Mouse (Mus musculus) inflammation-experienced regulatory T-cells, adult 6 months (primary cell): ENCODE measurements around the gene Atp6v0e. TPM values are rescaled to one million over a fixed set of nuclear protein-coding genes. Genes with fewer than 3 reads are reported as not detected.
A peak's percentile ranks its signal among the peaks of the same experiment; 100 is the strongest.

Source experiments
- ATAC-seq: one replicate; pipeline ENCODE4 v1.8.0; 2017
- polyA plus RNA-seq, 3 experiments: library from polyadenylated mRNA; unstranded; fragments of 100-300 nt; shearing (Covaris generic); gene quantifications; one replicate each; pipeline ENCODE4 v1.2.1; 2017

The Atp6v0e gene
- 100 to 1,000 TPM; 402 to 432 (median 418) TPM for polyA plus RNA-seq

DNA sequence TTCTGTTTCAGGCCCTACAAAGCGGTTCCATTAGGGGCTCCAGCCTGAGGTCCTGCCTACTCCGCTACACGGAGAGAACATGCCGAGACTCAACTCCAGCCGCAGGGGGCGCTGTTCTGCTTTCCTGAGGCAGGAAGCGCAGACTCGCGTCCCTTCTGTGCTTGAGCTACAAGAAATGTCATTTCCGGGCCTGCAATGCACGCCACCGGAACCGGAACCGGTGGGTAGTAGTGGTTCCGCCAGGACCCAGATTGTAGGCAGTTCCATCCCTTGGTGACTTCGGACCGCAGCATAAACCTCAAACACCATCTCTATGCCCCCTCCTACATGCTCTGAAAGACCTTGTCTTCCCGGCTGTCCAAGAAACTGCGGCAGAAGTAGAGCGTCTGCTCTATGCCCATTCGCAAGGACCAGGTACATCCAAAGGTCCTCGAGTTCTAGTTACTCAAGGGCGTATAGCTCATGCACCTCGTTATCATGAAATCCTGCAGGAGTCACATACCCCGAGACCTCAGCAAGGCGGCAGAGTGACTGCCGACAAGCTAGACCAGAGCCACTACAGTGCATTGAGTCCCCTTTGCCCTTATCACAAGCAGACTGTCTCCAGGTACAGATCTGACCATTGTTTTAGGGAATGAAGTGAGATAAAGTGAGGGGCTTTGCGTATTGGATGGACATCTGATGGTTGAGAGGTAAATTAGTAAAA, at the start of gene Atp6v0e:
TSS of gene Atp6v0e (plus strand) at position 254 of the 706 bp plus-strand sequence.
- ATAC-seq, result peak; percentile 97

DNA sequence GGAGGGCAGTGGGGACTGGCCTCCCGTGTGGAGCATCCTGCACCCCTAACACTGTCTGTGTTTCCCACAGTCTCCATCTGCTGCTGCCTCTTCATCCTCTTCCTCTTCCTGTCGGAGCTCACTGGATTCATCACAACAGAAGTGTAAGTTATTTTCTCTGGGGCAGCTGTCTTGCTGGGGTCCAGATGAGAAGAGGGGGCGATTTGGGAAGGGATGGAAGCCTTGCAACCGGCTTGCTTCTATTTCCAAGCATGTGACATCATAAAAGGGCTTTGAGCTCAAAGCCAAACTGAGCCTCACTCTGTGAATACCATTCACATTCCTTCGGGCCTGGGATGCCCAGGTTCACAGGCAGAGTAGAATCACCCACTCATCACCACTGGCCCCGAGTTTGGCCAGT, 48.7 kb upstream of the Atp6v0e start:
- ATAC-seq, result no peak

DNA sequence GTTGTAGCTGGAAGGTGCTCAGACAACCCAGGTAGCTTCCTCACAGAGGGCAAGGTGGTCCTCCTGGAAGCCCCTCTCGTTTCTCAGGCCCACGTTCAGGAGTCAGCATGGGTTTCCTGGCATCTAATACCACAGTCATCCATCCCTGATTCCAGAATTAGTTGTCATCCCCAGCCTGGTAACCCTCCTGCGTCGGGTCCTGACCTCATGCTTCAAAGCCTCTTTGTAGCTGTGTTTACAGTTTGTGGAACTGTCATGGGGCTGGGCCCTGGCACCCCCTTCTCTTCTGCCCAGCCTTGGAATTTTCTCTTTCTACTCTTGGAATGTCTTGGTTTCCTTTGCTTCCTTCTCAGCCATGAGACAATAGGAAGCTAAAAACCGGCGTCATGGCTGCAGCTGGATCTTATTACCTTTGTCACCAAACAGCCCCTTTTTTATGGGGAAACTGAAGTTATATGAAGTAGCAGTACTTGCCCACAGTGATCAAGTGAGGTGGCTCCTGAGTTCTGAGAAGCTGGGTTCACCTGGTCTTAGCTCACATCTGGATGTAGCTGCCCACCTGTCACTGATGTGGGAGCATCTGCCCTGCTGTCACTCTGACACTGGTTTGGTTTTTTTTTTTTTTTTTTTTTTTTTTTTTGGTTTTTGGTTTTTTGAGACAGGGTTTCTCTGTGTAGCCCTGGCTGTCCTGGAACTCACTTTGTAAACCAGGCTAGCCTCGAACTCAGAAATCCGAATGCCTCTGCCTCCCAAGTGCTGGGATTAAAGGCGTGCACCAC, 48.1 kb upstream of the Atp6v0e start:
- ATAC-seq, result no peak

DNA sequence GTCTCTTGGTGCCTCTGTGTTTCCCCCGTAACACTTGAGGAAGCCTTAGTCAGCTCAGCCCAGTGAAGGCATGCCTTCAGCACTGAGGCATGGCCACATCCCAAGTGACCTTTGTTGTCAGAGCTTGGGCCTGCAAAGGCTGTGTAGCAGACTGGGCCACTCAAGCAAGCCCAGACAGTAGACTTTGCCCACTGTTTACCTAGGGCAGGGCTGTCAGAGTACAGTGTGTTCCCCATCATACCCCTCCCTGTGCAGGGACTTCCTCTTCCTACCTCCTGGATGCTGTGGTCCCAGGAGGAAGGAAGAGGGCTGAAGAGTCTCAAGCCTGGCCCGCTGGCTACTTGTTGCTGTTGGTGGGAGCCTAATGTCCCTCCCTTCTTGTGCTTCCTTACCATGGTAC, 46.3 kb upstream of the Atp6v0e start:
- no peak for ATAC-seq

DNA sequence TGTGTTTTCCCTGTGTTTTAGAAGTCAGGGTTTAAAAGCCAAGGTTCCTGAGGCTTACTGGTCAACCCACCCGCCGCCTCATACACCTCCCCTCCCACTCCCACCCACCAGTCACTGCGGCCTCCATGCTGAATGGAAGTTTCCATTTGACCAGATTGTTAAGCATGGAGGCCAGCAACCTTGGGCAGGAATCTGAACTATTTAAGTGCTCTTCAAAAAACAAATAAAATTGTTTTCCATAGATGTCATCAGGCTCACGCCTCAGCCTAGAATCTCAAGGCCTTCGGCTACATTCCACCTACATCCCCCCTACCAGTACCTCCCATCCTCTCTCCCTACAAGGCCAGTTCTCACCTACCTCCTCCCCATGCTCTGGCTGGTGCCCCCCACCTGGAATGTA, 44.5 kb upstream of the Atp6v0e start:
- ATAC-seq, result no peak

DNA sequence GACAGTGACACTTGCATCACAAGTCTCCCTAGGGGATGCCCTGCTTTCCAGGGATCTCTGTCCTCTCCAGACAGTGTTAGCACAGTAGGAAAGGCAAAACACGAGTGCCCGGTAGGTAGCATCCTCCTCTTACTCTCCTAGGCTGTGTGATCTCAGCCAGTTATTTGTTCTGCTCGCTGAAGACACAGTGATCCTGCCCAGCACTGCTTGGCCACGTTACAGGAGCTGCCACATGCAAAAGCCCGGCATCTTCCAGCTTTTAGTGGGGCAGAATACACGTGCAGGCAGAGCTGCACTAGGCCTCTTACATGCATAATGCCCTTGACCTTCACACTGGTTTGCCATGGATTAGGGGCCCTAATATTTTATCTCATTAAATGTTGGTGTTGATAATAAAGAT, 43.5 kb upstream of the Atp6v0e start:
- no peak for ATAC-seq

DNA sequence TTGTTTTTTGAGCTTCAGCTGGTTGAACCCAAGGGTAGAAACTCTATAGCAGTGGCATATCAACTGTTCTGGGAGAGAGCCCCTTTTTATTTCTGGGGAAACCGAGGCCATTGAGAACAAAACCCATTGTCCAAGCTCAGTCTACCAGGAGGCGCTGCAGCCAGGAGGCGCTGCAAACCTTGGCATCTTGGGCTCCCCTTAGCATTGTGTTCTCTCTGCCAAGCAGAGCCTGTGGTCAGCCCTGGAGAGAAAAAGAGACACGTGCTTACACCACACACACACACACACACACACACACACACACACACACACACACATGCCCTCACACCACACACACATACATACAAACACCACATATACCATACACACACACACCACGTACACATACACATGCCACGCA, 42.7 kb upstream of the Atp6v0e start:
- no peak for ATAC-seq

DNA sequence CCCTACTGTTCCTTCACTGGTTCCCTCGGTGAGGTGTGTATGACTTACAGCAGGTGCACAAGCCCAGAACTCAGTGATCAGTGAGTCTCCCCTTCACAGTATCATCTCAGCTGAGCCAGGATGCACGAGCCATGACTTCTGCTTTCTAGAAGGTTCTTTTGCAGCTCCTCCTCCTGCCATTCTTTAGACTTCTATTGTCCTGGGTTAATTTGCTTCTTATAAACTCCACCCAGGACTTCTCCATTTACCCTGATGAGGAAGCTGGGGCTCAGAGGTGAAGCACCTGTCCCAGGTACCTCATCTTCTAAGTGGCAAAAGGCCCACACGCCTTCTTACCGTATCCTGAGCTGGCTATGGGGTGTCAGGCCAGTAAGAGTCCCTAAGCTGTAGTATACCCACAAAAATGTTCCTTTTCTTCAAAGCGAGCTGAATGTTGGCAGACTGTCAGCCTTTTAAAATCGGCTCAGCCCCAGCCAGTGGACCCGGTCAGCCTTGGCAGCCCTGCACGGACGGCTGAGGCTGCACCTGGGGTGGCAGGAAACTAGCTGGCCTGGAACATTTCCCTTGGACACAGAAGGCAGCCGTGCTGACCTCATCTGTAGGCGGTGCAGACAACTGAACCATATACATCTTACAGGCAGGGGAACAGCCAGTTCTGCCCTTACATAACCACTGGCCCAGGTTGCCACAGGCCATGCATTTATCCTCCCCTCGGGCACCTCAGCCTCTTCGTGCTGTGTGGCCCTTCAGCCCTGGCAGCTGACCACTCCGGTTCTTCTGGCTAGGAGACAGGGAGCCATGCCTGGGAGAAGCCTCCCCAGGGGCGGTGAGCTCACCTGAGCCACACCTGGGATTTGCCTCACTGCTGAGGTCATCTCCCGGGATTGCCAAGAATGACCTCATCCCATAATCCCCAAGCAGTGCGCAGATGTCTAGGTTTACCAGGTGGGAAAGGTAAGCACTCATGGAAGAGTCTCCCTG, 42.0 kb upstream of the Atp6v0e start:
- no peak for ATAC-seq

DNA sequence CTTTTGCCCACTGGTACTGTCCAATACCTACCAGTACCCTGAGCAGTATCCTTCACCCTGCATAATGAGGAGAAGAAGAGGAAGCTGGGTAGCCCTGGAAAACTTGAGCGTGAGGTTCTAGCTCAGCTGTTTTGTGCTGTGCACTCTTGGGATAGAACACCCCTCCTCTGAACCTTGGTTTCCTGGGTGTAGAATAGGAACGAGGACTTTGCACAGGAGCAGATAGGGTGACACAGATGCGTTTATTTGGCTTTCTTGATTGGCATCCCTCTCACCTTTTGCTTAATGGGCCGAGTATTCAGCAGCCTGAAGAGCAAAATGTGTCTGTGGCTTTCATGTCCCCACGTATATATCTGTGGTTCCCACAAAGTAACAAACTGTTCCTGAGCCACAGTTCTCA, 41.1 kb upstream of the Atp6v0e start:
- no peak for ATAC-seq

DNA sequence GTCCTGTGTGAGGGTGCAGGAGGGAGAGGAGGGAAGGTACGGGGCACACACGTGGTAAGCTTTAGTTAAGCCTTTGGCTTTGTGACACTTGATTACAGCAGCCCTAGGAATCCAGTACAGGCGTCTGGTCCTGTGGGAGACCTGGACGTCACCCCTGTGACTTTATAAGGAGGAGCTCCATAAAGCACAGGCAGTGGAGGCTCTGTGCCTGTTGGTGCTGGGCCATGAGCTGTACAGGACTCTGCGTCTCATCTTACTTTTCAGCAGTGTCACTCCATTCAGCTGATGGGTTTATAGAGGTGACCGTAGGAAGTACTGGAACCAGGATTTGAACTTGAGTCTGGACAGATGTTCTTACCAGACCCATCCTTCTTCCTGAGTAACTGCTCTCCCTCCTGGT, 39.0 kb upstream of the Atp6v0e start:
- no peak for ATAC-seq

DNA sequence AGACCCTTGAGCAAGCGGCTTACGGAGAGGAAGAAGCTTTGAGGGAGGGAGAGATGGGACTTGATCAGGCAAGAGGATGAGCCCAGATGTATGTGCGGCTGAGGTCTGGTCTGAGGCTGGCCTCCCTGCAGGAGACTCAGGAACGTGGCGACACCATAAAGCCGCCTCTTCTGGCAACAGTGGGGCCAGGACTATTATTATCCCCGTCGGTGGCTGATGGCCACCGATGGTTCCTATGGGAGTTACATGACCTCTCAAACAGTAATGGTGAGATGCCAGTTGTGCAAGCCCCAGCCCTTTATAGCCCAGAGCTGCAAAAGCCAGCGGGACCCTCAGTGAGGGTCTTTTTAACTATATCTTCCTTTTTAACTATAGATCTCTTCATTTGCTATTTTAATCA, 38.0 kb upstream of the Atp6v0e start:
- ATAC-seq, result no peak

DNA sequence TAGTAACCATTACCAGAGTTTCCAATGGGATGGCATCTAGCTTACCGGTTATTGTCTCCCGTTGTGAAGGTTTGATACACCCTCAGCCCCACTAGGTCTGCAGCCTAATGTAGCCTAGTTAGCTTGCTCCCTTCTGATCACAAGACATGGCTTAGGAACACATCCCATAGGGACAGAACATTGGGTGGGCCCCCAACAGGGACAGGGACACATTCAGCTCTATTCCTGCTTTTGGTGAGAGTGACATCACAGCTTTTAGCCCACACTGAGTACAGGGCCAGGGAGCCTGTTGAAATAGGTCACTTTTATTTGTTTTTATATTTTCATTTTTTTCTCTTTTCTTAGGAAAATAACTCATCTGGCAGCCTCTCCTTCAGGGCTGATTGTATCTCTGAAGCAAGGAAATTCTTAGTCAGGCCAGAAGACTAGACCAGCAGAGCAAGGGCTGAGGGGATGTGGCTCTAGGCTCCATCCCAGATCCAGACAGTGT, 37.5 kb upstream of the Atp6v0e start:
- no peak for ATAC-seq

DNA sequence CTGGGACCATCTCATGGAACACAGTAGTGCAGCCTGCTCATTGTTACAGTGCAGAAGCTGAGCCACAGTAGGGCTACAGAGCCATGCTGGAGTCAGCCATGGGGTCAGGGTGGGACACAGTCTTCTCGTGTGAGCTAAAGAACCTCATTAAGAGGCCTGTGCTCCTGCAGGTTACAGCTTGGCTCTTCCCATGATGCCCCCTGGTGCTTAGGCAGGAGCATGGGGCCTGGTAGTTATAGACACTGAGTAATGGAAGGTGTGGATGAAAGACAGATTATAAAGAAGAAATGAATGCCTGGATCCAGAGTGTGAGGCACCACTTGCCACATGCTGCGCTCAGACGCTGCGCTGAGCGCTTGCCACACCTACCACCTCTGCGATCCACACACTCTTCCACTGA, 34.6 kb upstream of the Atp6v0e start:
- no peak for ATAC-seq

DNA sequence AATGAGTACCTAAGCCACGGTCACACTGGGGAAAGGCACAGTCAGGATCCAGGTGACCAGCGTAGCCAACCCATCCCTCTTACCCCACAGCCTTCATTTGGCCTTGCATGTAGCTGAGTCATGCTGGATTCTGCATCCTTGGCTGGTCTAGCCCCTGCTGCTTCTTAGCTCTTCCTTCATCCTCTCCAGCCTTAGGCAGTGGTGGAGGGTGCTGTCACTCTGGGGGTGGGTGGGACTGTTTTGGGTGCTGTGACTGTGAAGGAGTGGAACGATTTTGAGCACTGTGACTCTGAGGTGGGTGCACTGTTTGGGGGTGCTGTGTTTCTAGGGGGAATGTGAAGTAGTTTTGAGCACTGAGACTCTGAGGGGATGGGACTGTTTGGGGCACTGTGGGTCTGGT, 34.1 kb upstream of the Atp6v0e start:
- ATAC-seq, result no peak

DNA sequence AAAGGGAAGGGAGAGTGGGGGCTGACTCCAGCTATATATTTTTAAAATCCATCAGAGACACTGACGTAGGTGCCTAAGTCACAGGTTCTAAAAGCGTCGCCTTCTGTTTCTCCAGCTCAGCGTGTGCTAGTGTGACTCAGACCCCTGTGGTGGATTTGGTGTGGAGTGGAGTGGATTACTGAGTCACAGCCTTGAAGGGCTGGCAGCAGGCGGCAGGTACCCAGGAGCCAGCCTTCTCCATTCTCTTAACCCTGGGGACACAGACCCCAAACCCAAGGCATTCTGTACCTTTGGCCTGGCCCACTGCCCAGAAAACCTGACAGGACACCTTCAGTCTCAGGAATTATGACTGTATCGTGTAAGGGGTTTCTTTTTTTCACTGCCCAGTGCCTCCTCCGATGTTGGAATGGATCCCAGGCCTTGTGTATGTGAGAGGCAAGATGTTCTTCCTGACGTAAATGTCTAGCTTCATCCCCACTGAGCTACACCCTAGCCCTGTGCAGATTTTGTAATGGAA, 31.2 kb upstream of the Atp6v0e start:
- no peak for ATAC-seq

DNA sequence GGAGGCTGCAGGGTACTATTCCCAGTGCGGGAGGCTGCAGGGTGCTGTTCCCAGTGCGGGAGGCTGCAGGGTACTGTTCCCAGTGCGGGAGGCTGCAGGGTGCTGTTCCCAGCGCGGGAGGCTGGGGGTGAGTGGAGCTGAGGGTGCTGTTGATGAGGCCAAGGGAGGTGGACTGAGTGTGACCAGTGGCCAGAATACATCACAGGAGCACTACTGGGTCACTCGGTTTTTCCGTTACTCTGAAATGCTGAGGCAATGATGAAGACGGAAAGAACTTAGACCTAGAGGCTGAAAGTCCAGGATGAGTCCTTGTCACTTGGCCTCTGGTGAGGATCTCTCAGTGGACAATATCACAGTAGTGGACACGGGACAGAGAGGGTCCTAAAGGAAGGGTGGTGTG, 29.8 kb upstream of the Atp6v0e start:
- no peak for ATAC-seq

DNA sequence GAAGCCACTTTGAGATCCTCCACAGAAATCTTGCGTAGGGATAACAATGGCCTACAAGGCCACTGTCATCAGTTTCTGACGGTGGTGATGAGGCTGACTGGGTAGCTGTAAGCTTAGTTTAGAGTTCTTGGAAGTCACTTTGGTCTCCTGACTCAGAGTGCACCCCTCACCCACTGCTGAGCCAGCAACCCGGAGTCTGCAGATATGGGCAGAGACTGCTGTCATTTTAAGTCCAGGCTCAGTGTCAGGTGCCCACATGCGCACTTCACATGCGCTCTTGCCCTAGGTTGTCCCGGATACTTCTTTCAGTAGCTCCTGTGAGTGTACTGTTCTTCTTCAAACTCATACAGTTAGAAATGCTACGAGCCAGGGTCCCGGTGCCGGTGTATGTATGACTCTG, 29.1 kb upstream of the Atp6v0e start:
- ATAC-seq, result no peak

DNA sequence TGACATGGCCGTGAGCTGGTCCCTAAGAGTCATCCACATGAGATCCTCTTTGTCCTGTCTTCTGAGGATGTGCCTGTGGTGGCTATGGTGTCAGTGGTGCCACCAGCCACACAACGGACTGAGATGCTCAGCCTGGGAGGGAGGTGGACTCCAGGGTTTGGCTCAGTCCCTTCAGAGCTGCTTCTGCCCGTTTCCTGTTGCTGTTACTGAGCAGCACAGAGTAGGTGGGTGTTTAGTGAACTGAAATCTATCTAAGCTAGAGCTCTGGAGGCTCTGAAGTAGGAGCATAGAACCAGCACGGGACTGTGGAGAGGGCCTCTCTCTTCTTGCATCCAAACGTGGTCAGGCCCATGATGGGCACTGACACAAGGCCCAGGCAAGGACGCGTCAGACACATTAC, 28.5 kb upstream of the Atp6v0e start:
- no peak for ATAC-seq

DNA sequence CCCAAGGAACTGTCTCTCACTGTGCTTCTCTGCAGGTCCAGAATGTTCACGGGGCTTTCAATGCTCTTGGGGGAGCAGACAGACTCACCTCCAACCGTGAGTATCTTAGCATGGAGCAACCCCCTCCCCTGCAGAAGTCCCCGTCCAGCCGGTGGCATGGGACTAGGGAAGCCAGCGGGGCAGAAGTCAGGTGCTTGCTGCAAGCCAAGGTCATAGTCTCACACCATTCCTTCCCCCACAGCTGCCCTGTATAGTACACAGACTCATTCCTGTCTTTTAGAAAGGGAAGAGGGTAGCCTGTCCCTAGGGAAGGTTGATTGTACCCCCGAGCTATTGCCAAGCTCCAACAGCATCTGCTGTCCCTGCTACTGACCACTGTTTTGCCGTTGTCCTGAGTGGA, 27.1 kb upstream of the Atp6v0e start:
- ATAC-seq, result no peak

DNA sequence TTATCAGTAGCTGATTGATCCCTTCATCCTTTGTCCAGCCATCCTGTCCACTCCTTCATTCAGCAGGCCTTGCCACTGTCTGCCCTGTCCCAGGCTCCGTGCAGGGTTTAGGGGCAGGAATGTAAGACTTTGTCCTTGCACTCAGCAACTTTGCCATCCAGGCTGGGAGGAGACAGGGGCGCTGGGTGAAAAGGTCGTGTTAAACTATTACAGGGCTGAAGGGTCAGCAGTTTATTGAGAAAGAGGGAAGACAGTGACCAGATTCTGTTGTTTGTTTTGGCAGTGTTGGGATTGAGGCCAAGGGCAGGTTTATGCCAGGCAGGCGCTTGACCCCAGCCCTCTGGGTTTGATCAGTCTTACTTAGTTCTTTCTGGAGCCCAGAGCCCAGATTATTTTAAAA, 25.2 kb upstream of the Atp6v0e start:
- no peak for ATAC-seq

DNA sequence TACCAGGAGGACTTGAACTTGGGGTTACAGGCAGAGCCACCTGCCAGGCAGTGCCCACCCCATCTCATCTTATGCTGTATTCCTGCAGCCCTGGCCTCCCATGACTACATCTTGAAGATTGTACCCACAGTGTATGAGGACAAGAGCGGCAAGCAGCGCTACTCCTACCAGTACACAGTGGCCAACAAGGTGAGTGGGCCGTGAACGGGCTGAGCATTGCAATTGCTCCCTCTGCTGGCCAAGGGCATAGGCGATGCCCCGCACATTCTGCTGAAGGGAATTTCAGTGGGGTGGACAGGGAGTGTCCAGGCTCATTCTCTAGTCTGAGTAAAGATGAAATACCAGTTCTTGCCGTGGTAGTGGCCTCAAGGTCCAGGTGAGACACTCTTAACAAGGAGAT, 24.4 kb upstream of the Atp6v0e start:
- peak; percentile 56 for ATAC-seq

DNA sequence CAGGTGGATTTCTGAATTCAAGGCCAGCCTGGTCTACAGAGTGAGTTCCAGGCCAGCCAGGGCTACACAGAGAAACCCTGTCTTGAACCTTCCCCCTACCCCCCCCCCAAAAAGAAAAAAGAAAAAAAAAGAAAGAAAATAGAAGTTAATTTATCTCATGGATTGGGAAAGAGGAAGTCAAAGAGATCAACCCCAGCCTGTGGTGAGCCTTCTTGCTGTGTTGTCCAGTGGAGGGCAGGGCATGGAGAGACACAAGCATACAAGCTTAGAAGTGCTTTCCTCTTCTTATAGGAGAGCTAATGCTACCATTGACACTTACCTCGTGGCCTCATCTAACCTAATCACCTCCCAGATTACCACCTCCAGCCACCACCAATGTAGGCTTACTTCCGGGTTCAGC, 23.2 kb upstream of the Atp6v0e start:
- no peak for ATAC-seq

DNA sequence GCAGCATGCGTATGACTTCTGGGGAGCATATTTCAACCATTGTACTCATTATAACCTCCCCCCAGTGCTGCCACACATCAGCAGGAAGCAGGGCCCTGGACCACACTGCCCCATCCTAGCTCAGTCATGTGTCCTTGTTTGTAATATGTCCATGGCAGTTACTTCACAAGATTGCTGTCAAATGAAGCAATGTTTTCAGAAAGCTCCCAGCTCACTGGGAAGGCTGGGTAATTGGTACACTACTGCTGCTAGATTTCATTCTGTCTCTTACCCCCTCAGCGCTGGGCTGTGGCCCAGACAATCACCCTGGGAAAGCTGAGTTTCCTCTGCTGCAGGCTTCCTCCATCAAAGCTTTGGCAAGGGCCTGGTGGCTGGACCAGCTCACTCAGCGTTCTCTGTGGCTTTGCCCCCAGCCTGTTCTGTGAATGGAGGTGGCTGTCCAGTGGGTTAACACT, 22.7 kb upstream of the Atp6v0e start:
- no peak for ATAC-seq
